Mouse (Mus musculus) skeletal muscle tissue, adult 2 months (tissue): ENCODE data around the gene Flt3.

Experiments used
- DNase-seq: peaks from one replicate; pipeline ENCODE4 v3.0.0-alpha.2; 2012; ENCODE audit warnings: low read depth, low spot score

Flt3 gene

DNA sequence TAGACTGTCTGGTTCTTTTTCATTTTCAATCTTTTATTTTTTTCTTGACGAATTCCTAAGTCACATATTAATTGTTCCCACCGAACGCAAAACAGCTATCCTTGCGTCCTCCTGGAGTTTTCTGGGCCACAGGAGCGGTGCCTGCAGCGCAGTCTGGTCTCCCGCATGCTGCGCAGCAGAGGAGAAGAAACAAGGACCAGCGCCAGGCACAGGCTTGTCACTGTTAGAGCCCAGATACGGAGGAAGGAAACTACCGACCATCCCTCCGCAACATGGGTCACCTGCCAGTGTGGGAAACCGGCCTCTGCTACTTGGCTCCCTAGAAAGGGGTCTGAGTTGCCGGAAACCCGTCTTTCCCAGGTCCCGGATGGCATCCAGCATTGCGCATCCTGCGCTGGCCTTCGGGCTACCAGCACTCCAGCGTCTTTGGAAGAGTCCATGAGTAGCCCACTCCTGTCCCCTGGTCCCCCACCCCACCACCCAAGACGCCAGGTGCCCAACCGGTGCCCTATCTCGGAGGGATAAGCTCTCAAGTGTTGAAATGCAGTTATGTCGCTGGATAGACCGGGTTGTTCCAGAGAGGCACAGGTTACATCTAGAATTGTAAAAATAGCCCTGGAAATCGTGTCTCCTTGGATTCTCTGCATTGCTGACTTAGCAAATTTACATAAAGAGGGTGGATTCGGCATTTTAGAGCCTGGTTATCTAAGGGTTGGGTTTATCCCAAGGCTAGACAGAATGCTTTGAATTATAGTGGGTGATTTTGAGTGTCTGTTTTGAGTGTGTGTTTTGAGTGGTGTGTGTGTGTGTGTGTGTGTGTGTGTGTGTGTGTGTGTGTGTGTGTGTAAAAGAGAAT lies 87.2 kb downstream of the Flt3 start:
- no peak for DNase-seq

DNA sequence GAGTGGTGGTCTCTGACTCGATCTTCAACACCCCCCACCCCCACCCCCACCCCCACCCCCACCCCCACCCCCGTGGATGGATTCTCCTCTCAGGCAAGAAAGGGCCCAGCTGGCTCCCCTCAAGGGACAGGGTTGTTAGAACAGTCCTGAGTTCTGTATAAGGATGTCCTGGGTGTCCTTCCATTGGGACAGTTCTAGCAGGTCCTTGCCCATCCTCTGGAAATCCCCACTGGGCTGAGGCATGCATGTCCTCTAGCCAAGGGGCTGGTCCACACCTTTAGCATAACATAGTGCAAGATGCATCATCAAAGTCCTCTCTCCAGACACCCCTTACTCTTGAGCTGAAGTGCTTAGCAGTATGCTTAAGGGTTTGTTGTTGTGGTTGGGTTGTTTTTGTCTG lies 90.5 kb downstream of the Flt3 start:
- DNase-seq, result no peak

DNA sequence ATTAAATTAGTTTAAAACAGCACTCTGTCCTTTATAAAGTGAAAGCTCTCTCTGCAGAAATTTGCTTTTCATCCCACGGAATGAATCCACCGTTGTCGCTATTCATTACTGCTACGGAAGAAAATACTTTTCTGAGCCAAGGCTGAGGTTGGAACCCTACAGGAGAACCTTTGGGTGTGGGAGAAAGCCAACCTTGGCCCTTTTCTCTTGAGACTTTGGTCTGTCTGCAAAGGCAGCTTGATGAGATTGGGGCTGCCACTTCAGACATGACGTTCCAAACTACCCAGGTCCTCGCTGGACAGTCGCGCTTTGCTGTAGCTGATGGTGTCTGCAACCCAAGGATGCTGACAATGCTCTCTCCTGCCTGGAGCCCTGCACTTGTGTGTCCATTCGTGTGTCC lies 91.8 kb downstream of the Flt3 start:
- DNase-seq, result no peak

DNA sequence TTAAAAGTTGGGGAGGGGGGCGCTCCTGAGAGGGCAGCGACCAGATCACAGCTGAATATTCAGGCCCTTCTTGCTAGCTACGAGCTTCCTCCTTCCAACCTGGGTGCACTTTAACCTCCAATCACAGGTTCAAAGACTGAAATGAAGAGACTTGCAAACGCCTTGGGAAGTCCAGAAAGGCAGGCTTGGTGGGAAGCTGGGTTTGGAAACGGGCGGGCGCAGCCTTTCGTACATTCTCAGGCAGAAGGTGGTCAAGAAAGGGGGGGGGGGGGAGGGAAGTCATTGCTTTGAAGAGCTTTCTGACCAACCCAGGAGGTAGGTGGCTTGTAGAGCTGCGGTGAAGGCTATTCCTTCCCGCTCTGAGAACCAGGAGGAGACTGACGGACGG lies 92.9 kb downstream of the Flt3 start:
- DNase-seq, result no peak

DNA sequence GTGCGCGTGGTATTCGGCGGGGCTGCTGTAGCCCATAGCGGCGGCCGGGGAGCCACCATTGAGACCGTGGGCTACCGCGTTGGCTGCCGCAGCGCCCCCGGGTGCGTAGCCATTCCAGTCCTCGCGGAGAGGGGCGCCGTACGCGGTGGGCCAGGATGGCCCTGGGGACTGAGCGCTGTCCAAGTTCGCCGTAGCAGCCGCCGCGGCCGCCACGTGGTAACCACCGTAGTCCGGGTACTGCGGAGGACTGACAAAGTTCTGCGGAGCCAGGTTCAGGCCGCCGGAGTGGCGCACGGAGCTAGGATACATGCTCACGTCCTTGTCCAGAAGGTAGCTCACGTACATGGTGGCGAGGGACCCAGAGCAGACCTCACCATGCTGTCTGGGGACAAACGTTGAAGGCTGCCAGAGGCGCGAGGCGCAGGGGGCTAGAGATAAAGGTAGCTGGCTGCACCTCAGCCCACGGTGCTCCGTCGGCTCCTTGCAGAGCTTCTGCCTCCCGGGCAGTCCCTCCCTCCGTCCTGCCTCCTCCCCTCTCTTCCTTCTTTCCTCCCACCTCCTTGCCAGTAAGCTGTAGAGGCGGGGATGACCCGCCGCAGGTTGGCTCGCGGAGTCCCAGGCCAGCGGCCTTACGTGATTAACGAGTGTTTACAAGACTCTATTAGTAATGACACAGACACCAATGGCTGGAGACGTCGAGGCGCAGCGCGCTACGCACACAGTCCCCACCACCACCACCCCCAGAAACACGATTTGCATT lies 93.5 kb downstream of the Flt3 start, which contains the start of gene Cdx2:
Cdx2 (minus strand) TSS at position 633 of the 760 bp plus-strand sequence.
- no peak for DNase-seq

DNA sequence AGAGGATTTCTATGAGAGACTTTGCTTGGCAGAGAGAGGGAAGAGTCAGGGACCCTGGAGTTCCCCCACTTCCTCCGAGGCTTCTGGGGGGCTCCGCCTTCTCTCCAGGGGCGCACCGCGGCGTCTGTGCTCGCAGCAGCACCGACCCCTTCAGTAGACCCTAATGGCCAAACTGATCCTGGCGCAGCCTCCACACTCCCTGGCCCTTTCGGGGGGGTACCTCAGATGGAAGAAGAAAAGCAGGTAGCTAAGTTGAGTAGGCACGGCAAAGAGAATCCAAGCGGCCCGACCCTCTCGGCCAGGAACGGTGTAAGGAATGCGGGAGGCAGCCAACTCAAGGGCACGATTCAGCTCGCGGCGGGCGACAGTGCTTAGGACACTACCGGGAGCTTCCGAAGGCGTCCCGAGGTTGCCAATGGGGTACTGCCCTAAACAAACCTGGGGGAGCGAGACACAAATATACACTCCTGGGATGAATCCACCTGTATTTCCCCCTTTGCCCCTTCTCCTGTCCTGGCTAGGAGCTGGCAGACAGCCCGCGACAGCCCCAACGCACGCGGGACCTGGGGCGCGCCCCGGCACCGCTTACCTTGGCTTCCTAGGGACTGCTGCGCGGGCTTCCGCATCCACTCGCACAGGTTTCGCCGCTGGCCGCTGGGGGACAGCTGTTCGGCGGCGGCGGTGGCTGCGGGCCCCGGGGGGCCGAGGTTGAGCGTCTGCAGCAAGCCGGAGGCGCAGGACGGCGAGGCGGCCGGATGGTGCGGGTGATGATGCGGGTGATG lies 94.2 kb downstream of the Flt3 start:
- no peak for DNase-seq

DNA sequence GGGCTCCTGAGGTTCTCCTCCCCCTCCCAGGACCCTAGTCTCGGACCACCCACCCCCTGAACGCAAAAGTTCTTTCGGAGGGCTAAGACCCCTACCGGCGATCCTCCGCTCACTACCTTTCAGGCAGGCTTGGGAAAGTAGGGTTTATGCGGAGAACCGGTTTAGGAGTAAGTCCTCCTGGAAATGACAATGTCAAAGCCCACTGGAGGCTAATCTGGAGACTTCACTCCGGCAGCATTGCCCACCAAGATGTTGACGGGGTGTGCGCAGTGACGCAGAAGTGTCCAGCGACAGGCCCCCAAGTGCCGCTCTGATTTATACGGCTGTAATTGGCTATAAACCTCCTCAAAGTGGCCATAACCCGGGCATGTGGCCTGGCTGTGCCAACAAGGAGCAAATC lies 95.1 kb downstream of the Flt3 start:
- DNase-seq, result no peak

DNA sequence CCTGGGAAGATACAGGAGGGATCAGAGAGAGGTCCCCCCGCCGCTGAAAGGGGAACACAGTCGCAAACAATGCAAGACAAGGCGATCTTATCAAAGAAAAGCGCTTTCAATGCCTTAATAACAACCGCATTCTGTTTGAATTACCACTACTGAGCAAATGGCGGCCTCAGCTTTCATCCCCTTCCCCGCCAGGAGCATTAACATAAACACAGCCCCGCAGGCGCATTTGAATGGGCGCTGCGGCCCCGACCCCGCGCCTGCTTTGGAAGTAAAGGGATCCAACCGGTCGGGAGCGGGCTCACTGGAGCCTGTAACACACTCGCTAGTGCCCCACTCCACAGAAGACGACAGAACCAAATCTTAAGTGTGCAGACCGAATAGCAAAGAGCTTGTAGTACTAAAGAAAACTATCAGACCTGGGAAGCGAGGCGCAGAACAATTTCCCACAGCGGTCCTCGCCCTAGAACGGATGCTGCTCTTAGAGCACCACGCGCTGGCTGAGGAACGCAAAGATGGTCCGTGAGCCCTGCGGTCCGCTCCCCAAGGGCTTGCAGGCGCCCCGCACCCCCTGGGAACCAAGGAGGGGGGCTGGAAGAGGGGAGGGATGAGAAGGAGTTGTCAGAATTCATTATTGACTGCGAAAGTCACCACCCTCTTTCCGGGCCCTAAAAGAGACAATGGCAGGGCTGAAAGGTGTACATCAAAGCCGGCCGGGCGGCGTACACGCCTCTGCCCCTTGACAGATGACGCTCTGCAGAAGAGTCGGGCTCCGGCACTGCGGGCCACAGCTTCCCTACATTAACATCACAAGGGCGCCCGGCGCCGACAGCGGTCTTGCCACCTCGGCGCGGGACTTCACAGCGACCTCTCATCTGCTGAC lies 95.8 kb downstream of the Flt3 start:
- no peak for DNase-seq

DNA sequence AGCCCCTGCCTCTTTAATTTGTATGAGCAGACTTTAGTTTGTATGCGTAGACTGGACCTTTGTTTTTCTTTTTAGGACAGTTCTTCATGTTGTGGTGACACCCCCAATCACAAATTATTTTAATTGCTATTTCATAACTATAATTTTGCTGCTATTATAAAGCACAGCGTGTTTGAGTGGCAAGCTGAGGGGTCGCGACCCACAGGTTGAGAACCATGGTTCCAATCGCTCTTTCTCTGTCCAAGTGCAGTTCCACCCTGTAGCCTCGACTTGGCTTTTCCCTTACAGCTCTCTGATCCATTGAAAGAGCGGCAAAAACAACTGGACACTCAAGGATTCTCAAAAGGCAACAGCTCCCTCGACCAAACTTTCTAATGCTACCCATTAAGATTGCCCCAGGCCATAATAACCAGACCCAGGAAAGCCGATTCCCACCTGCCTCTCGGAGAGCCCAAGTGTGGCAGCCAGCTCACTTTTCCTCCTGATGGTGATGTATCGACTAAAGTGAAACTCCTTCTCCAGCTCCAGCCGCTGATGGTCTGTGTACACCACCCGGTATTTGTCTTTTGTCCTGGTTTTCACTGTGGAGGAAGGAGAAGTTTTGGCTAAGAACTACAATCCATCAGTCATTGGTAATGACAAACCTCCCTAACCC lies 97.4 kb downstream of the Flt3 start:
- no peak for DNase-seq

DNA sequence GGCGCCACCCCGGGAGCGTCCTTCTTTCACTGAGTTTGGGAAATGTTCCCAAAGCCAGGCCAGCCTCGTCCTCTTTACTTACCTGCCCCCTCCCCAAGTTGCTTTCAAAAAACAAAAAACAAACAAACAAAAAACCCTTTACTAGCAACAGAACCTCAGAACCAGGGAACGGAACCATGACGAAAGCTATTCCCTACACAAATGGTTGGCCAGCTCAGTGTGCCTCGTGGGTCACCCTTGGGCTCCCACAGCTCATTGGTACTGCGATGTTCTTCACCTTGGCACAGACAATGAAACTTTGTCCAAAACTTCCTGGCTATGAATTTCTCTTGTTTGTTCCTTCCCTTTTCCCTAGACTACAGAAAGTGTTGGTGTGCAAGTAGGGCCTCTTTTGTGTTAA lies 98.1 kb downstream of the Flt3 start:
- DNase-seq, result no peak

DNA sequence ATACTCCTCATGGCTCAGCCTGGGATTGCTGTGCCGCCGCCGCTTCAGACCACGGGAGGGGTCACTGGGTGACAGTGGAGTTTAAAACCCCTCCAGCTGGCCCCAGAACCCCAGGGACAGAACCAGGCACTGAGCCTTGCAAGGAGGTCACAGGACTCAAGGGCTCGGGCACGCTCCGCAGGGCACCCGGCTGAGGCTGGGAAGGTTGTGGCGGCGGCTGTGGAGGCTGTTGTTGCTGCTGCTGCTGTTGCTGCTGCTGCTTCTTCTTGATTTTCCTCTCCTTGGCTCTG lies 98.6 kb downstream of the Flt3 start:
- DNase-seq, result no peak

DNA sequence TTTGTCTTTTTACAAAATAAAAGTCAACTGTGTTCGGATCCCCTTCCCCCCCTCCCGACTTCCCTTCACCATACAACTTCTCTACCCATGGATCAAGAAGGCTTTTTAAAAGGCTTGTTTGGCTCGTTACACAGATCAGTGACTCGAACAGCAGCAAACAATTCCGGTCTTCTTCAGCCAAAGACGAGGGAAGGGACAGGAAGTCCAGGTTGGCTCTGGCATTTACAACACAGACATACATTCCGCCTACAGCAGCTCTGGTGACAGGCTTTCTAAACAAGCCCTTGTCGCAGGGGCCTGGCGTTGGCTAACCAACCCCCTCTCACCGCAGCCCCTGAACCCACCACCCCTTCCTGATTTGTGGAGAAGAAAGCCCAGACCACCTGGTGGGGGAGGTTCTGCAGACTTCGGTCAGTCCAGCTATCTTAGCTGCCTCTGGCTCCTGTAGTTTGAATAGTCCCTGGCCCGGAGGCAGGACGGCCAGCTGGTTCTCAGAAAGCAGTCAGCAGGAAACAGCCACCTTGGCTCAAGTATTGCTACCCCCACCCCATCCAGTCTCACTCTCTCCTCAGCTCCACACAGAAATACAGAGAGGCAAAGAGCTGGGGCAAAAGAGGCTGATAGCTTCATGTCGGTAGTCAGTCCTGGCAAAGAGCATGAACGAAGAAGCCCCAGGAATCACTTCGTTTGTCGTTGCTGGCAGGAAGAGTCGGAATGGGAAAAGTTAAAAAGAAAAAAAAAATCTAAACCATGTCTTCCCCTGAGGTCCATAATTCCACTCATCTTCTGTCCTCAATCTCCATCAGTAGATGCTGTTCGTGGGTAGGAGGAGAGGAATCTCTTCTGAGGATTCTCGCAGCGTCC lies 99.1 kb downstream of the Flt3 start:
- DNase-seq, result no peak

DNA sequence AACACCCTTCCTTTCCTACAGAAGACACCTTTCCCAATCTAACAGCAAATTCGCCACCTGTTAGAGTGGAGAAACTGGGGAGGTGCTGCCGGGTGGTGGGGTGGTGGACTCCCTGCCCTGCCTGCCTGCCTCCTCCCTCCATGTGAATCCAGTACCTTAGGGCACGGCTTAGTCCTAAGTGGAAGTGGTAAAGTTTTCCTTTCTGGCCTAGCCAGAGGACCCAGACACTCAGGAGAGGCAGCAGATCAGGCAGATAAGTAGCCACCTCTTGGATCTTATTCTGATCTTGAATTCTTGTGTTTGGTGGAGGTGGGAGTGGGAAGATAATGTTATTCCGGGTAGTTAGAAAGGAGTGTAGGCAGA lies 100.3 kb downstream of the Flt3 start:
- DNase-seq, result no peak

DNA sequence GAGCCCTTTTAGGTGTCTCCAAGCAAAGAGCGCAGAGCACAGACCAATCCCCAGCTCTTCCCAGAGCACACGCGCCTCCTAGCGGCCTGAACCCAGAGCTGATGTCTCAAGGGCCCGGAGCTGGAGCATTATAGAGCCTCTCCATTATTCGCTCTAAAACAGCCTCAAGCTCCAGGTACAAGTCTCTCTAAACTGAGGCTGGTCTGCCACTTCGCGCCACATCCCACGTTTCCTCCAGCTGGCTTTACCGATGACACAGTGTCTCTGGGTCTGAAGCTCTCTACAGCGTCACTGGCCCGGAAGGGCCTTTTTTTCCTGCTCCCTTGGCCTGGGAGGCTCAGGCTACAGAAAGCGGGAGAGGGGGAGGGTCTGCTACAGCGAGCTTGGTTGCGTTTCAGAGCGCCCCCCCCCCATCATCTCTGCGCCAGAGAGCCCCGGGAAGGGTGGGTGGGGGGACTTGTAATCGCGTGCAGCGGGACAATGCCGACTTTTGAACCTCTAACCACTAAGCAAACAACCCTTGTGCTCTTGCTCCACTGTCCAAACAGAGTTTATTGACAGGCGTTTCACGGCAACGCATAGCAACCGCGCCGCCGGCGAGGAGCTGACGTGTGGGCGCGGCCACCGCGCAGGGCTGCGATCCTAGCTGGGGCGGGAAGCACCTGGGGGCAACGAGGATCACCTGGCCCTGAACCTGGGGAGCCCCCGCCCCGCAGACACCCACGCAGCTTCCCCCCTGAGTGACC lies 100.9 kb downstream of the Flt3 start:
- DNase-seq, result no peak

DNA sequence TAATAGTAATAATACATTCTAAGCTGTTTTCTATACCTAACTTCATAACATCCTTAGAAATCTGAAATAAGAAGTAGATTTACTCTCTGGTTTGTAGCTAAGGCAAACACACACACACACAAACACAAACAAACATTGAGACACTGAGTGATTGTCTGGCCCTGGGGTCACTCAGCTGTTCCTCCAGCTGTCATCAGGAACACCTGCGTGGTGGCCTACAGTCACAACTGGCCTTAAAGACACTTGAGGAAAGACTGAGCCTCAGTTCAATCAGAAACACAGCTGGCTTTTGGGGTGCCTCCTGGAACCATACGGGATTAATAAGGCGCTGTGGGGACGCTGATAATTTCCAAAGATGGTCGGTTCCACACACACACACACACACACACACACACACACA lies 103.0 kb downstream of the Flt3 start:
- no peak for DNase-seq

DNA sequence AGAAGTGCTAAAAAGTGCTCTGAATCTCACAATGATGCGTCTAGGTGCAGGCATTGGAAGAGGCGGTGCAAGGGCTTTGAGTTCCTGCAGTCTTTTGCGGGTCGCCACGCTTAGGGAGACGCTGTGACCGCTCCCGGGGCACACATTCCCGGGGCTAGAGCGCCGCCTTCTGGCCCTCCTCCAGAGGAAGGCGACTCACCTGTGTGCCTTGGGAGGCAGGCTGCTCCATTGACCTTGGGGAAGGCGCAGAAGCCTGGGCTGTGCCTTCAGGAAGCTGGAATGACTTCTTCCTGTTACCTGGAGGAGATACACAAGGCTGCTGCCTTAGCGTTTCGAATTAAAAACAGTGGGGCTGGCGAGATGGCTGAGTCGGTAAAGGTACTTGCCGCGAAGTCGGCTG lies 106.2 kb downstream of the Flt3 start:
- no peak for DNase-seq

DNA sequence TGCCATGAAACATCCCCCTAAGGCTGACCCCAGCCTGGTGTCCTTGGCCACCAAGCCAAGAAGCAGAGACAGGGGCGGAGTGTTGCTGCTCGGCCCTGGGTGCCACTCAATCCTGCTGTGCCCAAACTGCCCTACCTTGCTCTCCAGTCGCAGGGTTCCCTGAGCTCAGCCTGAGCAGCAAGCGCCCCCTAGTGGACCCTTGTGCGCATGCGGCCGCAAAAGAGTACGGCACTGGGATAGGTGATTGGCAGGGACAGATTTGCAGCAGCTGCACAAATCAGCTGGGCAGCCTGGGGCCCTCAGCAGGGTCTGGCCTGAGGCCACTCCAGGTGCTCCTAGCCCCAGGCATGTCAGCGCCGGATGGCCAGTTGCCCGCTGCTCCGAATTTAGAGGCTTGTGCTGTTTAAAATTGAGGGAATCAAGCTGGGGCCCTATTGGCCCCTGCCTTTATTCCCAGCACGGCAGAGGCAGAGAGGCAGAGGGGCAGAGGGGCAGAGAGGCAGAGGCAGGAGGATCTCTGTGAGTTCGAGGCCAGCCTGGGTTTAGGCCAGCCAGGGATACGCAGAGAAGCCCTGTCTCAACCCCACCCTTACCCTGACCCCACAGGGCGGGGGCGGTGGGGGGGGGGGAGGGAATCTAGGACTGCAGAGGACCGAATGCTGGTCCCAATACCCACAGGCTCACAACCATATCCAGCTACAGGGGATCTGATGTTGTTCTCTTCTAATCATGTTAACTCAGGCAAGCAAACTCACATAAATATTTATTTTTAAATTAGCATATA lies 107.0 kb downstream of the Flt3 start:
- peak; percentile 10 for DNase-seq

DNA sequence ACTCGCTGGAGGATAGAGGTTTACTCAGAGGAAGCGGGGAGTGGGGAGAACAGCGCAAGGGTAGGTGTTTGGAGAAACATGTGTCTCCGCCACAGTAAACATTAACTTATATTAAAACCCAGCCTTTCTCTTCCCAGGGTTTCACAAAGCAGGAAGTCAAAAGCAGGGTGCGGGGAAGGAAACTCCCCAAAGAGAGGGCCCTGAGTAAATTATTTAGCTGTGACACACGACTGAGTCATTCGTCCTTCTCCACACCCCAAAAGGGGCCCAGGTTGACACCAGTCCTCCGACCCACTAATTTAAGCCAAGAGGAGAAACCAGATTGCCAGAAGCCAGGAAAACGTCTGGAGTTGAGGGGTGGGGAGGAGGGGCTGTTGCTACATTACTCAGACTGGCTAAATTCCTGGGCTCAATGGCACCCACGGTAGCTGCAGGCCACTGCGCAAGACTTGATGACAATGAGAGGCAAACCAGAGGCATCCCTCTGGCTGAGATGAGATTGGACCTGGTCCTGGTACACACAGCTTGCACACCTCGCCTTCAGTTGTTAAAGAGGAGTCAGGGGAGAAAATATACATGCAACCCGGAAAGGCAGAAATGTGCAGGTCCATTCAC lies 107.7 kb downstream of the Flt3 start:
- DNase-seq, result no peak
